Mouse (Mus musculus): ENCODE results near the gene Thsd7b.

DNA sequence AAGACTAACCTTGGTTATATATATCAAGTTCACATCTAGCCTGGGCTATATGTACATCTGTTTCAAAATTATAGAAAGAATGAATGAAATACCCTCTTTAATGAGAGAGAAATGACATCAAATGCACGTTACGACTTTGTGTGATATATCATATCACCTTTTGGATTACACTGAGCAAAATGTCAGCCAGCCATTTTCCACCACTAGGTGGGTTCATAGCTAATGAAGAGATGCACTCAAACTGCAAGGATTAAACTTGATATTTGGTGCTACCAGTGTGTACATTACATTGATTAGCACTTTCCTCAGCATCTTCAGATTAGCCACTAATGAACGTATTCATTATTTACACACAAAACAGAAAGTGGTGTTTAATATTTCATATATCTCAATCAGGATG lies 228.6 kb downstream of the Thsd7b start:
- no peak for TF ChIP-seq CTCF (IDR thresholded peaks at IDR 0.05; ENCODE audit: low read depth)
- TF ChIP-seq EP300 (IDR thresholded peaks at IDR 0.05; ENCODE audit: low read depth): no peak
